Mouse (Mus musculus) kidney, embryonic 15.5 days (tissue): Measurements from ENCODE around the gene AY358078. TPM values are rescaled to one million over a fixed set of nuclear protein-coding genes. Genes with fewer than 3 reads are reported as not detected.
"Not testable (repeated sequence)": the region's sequence is repeated elsewhere in the genome, so short reads cannot be mapped to it uniquely, and the experiment has no call there.

Source experiments
- ATAC-seq: fragments of 200-750 bp; cut with Nextera tagmentation; replicated peaks from 2 replicates; pipeline ENCODE4 v1.8.0; 2017; ENCODE audit warnings: moderate TSS enrichment; ENCODE audit not compliant: low FRiP score
- H3K27ac ChIP-seq: fragments of 300-500 bp; sonication (generic); 2 replicates; pipeline ENCODE4 v1.5.1; 2015; ENCODE audit warnings: mild to moderate bottlenecking, inconsistent platforms
- H3K27me3 ChIP-seq: fragments of 300-500 bp; sonication (generic); 2 replicates; pipeline ENCODE4 v1.6.1; 2015; ENCODE audit warnings: inconsistent platforms
- H3K36me3 ChIP-seq: fragments of 300-500 bp; sonication (generic); 2 replicates; pipeline ENCODE4 v1.6.1; 2015; ENCODE audit warnings: inconsistent platforms
- H3K4me1 ChIP-seq: fragments of 300-500 bp; sonication (generic); 2 replicates; pipeline ENCODE4 v1.6.1; 2015; ENCODE audit warnings: inconsistent platforms
- H3K4me2 ChIP-seq: fragments of 300-500 bp; sonication (generic); 2 replicates; pipeline ENCODE4 v1.6.1; 2015; ENCODE audit warnings: moderate library complexity, mild to moderate bottlenecking, inconsistent platforms
- H3K4me3 ChIP-seq: fragments of 300-500 bp; sonication (generic); replicated peaks from 2 replicates; pipeline ENCODE4 v1.5.1; 2015; ENCODE audit warnings: mild to moderate bottlenecking, inconsistent platforms
- H3K9ac ChIP-seq: fragments of 300-500 bp; sonication (generic); 2 replicates; pipeline ENCODE4 v1.6.1; 2015; ENCODE audit warnings: mild to moderate bottlenecking, inconsistent platforms
- H3K9me3 ChIP-seq: fragments of 300-500 bp; sonication (generic); replicated peaks from 2 replicates; pipeline ENCODE4 v1.6.1; 2016; ENCODE audit warnings: inconsistent platforms
- WGBS: fragments of 180-500 bp; shearing (Covaris S2); methylation state at CpG from one replicate; pipeline ENCODE4 v1.1.7; 2015; ENCODE audit warnings: mixed read lengths; 5-methylcytosine and 5-hydroxymethylcytosine counted together
- polyA plus RNA-seq: library from polyadenylated mRNA; unstranded; fragments of >200 nt; fragmentation: Nextera tagmentation; extraction: Ambion mirVana; gene quantifications from 2 replicates; pipeline ENCODE4 v1.2.1, GENCODE M21; 2015

Gene AY358078
- polyA plus RNA-seq = not detected in 2 replicates

DNA sequence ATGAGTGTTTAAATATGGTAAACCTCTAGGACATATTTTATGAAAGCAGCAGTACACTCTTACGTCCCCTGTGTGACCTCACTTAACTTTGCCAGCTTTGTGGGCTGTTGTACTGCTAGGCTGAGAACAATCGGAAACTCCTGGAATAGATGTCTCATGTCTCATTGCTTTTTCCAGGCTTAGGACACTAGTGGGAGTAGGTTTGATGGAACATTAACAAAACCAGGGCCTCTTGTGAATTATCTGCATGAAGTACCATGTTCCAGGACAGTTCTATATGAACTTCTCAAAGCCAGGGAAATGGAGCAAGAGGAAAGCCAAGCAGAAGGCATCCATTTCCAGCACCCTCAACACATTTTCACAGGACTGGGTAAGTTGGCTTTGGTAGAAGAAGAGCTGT lies at the start of gene AY358078:
TSS of gene AY358078 (plus strand) at position 301 of the 400 bp plus-strand sequence.
- Histone ChIP-seq H3K4me3 (no peak within 1 kb of the TSS), H3K4me2 (no peak within 1 kb of the TSS), H3K9me3 (no peaks in the 10 kb centered on the region), H3K9ac (no peak within 1 kb of the TSS), H3K36me3 (no peaks in the 10 kb centered on the region), H3K27me3 (no peaks in the 10 kb centered on the region), H3K4me1 (no peaks in the 10 kb centered on the region), H3K27ac (no peak within 1 kb of the TSS)
- ATAC-seq = no peak
- 82% methylated on average over 2 of the region's 2 CpGs for WGBS

DNA sequence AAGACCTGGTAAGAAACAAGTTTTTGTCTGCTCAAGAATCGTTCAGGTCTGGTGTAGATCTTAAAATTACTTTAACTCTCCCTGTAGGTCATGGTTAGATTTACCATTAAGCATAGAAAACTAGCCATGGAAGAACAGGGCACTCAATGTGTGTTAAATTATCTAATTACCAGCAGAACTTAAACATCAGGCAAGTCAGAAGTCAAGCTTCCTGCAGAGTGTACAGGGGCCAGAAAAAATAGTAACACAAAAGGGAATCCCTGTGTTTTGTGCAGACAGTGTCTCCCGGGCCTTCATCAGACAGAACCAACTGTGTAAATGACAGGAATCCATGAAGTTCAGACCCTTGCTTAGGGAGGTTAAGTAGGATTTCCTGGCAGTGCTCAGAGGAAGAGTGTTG lies 43.9 kb upstream of the AY358078 start:
- H3K9me3 ChIP-seq = no peaks in the 10 kb centered on the region
- H3K9ac ChIP-seq = no peak overlapping the region
- H3K4me1 ChIP-seq = no peaks in the 10 kb centered on the region
- 63% methylated on average over 2 of the region's 2 CpGs for WGBS
- ATAC-seq = no peak
- H3K4me2 ChIP-seq = no peak overlapping the region
- no peaks in the 10 kb centered on the region for H3K27me3 ChIP-seq
- H3K4me3 ChIP-seq = no peak overlapping the region
- no peaks in the 10 kb centered on the region for H3K36me3 ChIP-seq
- no peak overlapping the region for H3K27ac ChIP-seq

DNA sequence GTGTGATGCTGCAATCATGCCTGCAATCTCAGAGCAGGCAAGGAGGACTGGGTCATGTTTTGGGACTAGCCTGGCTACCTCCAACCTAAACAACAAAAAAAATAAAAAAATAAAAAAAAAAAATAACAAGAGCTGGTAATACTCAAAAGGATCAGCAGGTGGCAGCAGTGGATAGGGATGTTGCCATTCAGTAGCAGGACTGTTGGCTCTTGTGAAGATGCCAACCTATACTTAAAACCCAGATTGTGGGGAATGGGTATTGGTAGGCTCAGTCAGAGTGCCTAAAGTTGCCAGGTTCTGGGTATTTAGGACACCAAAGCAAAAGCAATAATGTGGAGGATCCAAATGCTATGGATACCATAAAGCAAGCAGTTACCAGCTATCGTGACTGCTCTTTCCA lies 28.5 kb upstream of the AY358078 start:
- not testable (repeated sequence) for H3K27ac ChIP-seq, H3K4me3 ChIP-seq, H3K27me3 ChIP-seq, H3K4me2 ChIP-seq, H3K4me1 ChIP-seq, H3K36me3 ChIP-seq, ATAC-seq, H3K9ac ChIP-seq, H3K9me3 ChIP-seq
- 89% methylated on average over 1 of the region's 1 CpGs for WGBS

DNA sequence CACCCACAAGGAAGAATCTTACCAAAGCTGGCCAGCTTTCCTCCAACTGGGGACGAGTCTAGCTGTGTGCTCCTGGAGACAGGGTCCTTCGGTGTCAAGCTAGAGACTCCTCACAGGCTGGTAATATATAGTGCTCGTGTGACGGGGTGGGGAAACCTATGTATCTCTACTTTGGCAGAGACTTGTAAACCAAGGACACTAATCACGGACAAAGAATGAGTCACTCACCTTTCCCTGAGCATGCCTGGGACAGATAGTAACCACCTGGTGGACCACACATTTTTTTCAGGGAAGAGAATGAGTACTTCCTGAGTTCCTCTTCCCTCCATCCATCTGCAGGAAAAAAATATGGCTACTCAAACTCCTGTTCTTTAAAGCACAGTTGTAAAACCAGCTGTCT lies 26.4 kb upstream of the AY358078 start, which contains the start of gene Ang4:
TSS of gene Ang4 (minus strand) at position 101 of the 400 bp plus-strand sequence.
- H3K9ac ChIP-seq = no peak within 1 kb of the TSS
- ATAC-seq = no peak
- no peak within 1 kb of the TSS for H3K27ac ChIP-seq
- H3K27me3 ChIP-seq = no peaks in the 10 kb centered on the region
- no peaks in the 10 kb centered on the region for H3K4me1 ChIP-seq
- H3K4me3 ChIP-seq = no peak within 1 kb of the TSS
- H3K36me3 ChIP-seq = no peaks in the 10 kb centered on the region
- H3K9me3 ChIP-seq = no peaks in the 10 kb centered on the region
- no peak within 1 kb of the TSS for H3K4me2 ChIP-seq
- 72% methylated on average over 5 of the region's 5 CpGs for WGBS

DNA sequence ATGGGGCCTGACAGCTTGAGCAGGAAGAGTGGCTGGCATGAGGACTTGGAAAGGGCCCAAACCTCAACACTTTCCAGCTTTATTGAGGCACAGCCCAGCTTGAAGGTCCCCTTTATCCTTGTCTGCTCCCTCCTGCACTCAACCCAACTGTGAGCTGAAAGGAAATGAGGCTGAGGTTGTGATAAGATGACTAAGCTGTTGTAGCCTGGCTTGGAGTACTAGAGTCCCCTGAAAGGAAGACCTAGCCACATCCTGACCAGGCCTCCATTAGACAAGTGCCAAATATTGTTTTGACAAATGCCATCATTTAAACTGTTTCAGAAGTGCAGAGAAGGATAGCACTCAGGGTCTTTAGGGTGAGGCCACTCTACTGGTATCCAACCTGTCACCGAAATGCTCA lies 22.1 kb upstream of the AY358078 start:
- no peak overlapping the region for H3K9ac ChIP-seq
- no peaks in the 10 kb centered on the region for H3K27me3 ChIP-seq
- H3K27ac ChIP-seq = no peak overlapping the region
- no peak overlapping the region for H3K4me2 ChIP-seq
- H3K9me3 ChIP-seq = no peaks in the 10 kb centered on the region
- H3K4me1 ChIP-seq = no peaks in the 10 kb centered on the region
- H3K36me3 ChIP-seq = no peaks in the 10 kb centered on the region
- no peak overlapping the region for H3K4me3 ChIP-seq
- no peak for ATAC-seq
- 91% methylated on average over 1 of the region's 1 CpGs for WGBS

DNA sequence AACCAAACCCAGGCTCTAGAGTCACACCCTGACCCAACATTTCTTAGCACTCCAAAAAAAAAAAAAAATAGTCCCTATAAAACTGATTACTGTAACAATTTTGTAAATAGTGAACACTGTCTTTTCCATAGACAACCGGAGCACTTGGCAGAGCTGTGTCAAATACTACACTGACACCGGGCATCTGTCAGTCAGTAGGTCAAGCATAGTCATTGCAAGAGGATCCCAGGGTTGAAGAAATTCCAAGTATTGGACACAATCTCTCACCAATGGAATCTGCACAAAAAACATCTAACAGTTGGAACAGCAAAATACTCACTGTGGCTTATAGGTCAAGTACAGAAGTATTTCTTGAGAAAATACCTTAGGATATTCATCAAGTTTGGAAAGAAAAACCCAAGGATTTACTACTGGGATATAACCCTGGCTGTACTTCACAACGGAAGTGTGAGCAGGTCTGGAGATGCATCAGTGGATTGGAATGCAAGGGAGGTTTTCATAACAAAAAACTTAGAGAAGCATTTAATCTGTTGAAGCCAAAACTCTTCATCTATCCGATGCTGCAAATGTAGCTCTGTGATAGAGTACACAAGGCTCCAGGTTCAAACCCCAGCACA lies 20.9 kb upstream of the AY358078 start:
- Histone ChIP-seq H3K9ac (no peak overlapping the region), H3K4me1 (no peaks in the 10 kb centered on the region), H3K4me2 (no peak overlapping the region), H3K27ac (peak overlapping the region; percentile 20), H3K27me3 (no peaks in the 10 kb centered on the region), H3K4me3 (no peak overlapping the region), H3K9me3 (no peaks in the 10 kb centered on the region), H3K36me3 (no peaks in the 10 kb centered on the region)
- WGBS = 31% methylated on average over 4 of the region's 4 CpGs
- ATAC-seq = peak; percentile 82

DNA sequence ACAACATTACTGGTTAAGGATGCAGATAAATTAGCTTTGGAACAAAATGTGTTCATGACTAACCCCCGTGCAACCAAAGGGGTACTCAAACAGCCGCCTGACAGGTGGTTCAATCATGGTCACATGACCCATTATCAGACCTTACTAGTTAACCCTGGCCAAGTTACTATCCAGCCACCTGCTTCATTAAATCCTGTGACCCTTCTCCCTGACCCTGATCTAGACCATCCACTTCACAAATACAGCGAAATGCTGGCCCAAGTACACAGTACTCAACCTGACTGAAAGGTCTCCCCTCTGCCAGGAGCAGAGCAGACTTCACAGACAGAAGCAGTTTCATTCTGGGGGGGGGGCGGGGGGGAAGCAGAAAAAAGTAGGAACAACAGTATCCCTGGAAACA lies 13.5 kb upstream of the AY358078 start:
- Histone ChIP-seq H3K4me2 (no peak overlapping the region), H3K4me3 (no peak overlapping the region), H3K36me3 (no peaks in the 10 kb centered on the region), H3K27ac (peak overlapping the region; percentile 54; the same call in 1 of the 2 replicates), H3K9me3 (no peaks in the 10 kb centered on the region), H3K9ac (no peak overlapping the region), H3K27me3 (no peaks in the 10 kb centered on the region), H3K4me1 (no peaks in the 10 kb centered on the region)
- ATAC-seq = peak; percentile 62
- WGBS = 52% methylated on average over 4 of the region's 4 CpGs

DNA sequence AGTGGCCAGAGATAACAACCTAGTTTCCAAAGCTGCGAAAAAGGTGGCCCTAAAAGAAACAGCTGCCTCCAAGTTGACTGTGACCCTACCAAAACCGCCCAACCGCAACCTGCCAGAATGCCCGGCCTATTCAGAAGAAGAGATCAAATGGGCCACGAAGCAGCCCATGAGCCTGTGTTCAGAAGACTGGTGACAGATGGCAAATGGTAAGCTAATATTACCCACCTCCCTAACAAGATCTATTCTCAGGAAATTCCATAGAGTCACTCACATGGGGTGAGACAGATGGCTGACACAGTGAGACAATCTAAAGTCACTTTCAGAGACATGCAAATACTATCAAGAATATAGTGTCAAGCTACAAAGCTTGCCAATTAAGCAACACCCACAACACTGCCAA lies 12.8 kb upstream of the AY358078 start:
- Histone ChIP-seq H3K9ac (no peak overlapping the region), H3K4me3 (no peak overlapping the region), H3K27ac (peak overlapping the region; percentile 54; the same call in 1 of the 2 replicates), H3K4me2 (no peak overlapping the region), H3K9me3 (no peaks in the 10 kb centered on the region), H3K4me1 (no peaks in the 10 kb centered on the region), H3K27me3 (no peaks in the 10 kb centered on the region), H3K36me3 (no peaks in the 10 kb centered on the region)
- WGBS = 43% methylated on average over 5 of the region's 5 CpGs
- ATAC-seq = peak; percentile 87

DNA sequence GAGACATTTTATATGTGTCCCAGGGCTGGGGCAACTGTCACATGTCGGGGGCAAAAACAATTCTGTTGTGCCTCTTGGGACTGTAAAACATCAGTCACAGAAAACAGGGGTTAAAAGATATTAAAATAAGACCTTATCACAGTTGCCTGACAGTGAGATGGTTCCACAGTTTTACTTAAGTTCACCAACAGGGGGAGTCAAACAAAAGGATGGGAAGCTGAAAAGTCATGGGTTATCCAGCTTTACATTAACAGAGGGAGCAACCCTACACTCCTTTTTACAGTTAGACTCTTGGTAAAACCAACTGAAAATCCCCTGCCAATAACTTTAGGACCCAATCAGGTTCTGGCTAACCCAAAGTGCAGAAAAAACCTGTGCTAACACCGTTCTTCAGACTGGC lies 10.7 kb upstream of the AY358078 start:
- no peaks in the 10 kb centered on the region for H3K36me3 ChIP-seq
- H3K4me2 ChIP-seq = no peak overlapping the region
- no peaks in the 10 kb centered on the region for H3K4me1 ChIP-seq
- H3K27ac ChIP-seq = no peak overlapping the region
- WGBS = 69% methylated on average over 2 of the region's 2 CpGs
- ATAC-seq = no peak
- no peak overlapping the region for H3K4me3 ChIP-seq
- no peaks in the 10 kb centered on the region for H3K9me3 ChIP-seq
- no peaks in the 10 kb centered on the region for H3K27me3 ChIP-seq
- H3K9ac ChIP-seq = no peak overlapping the region

DNA sequence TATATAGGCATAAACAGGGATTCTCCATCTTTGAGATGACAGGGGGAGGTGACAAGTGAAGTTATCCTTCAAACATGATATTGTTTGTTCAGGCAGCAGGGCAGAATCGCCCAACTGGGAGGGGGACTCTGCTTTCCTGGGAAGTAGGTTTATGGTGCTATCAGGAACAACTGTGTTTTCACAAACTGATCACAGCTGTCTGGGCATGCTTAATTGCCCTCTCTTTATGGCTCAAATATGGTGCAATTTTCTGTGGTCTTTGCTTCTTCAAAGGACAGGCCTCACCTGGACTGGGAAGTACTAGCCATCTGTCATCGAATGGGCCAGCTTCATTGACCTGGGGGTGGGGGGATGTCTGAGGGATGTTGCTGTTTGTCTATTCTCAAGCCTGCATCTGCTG lies 5.7 kb upstream of the AY358078 start:
- Histone ChIP-seq H3K4me1 (no peaks in the 10 kb centered on the region), H3K9ac (no peak overlapping the region), H3K27me3 (no peaks in the 10 kb centered on the region), H3K27ac (no peak overlapping the region), H3K9me3 (no peaks in the 10 kb centered on the region), H3K4me2 (no peak overlapping the region), H3K36me3 (no peaks in the 10 kb centered on the region), H3K4me3 (no peak overlapping the region)
- ATAC-seq = peak; percentile 25; the same call in 1 of the 2 replicates
- WGBS = 7% methylated on average over 2 of the region's 2 CpGs

DNA sequence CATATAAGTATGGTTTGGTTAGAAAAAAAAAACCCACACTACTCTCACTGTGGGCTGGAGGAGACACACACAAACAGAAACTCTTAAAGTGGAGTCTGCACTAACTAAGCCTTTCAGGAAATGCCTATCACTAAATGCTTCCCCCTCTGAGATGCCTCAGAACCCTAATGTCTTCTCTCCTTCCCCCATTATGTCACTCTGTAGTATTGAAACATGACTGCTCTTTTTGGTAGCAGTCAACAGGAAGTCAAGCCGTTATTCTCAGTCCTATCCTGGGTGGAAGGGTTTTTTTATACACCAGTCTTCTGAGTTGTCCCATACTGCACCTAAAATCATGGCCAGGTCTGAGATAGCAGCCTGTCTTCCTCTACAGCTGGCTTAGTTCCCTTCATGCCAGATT lies 26.8 kb downstream of the AY358078 start:
- Histone ChIP-seq H3K27me3 (no peaks in the 10 kb centered on the region), H3K4me1 (no peaks in the 10 kb centered on the region), H3K36me3 (no peaks in the 10 kb centered on the region), H3K4me3 (no peak overlapping the region), H3K9me3 (no peaks in the 10 kb centered on the region), H3K27ac (no peak overlapping the region), H3K9ac (no peak overlapping the region), H3K4me2 (no peak overlapping the region)
- no peak for ATAC-seq
- WGBS = 63% methylated on average over 1 of the region's 1 CpGs

DNA sequence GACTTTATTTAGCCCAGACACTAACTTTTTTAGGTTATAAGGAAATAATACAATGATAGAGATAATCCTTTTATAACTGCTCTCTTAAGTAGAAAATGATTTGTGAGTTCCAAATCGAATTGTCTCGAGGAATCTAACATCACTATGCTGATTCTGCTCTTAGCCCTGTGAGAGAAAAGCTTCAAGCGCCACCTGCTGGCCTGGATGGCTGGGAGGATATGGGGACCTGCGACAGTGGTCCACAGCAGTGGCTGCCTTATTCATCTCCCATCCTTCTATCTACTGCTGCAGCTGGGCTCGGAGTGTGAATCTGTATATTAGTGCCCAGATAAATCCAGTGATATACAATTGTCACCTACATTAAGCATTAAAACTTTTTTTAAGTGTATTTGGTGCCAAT lies 28.0 kb downstream of the AY358078 start:
- H3K4me1 ChIP-seq, H3K27ac ChIP-seq, ATAC-seq, H3K27me3 ChIP-seq, H3K9me3 ChIP-seq, H3K4me2 ChIP-seq, H3K9ac ChIP-seq, H3K36me3 ChIP-seq, H3K4me3 ChIP-seq: not testable (repeated sequence)
- 25% methylated on average over 5 of the region's 5 CpGs for WGBS

DNA sequence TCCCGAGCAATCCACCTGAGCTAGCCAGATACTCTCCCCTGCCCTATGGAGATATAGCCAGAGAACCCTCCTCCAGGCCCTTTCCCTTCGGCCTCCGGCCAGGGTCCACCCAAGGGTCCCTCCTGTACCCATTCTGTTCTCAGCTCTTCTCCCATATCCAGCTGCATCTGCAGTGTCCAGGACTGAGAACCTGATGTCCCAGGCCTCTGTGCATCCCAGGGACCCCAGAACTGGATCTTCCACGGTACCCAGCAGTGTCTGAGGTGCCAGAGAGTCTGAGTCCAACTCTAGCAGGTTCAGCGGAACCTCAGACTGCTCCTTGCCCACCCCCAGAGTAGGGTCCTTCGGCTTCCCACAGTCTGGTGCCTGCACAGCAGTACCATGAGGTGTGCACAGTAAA lies 29.3 kb downstream of the AY358078 start:
- H3K4me2 ChIP-seq = no peak overlapping the region
- no peak for ATAC-seq
- H3K9me3 ChIP-seq = no peaks in the 10 kb centered on the region
- no peak overlapping the region for H3K27ac ChIP-seq
- no peaks in the 10 kb centered on the region for H3K4me1 ChIP-seq
- no peak overlapping the region for H3K4me3 ChIP-seq
- WGBS = 84% methylated on average over 6 of the region's 6 CpGs
- H3K27me3 ChIP-seq = no peaks in the 10 kb centered on the region
- H3K36me3 ChIP-seq = no peaks in the 10 kb centered on the region
- H3K9ac ChIP-seq = no peak overlapping the region
